Mouse (Mus musculus) heart, embryonic 16.5 days (tissue): Measurements from ENCODE around the gene Lrrc8d. TPM values are rescaled to one million over a fixed set of nuclear protein-coding genes. Genes with fewer than 3 reads are reported as not detected.

Experiments
- ATAC-seq: fragments of 200-750 bp; cut with Nextera tagmentation; replicated peaks from 2 replicates; pipeline ENCODE4 v1.8.0; 2017; ENCODE audit warnings: moderate number of reproducible peaks; ENCODE audit not compliant: insufficient read depth, low FRiP score; ENCODE audit errors: extremely low read depth
- H3K27ac ChIP-seq: fragments of 300-500 bp; sonication (generic); 2 replicates; pipeline ENCODE4 v1.5.1; 2014; ENCODE audit warnings: mild to moderate bottlenecking, low read length, control low read depth, moderate library complexity
- H3K27me3 ChIP-seq: fragments of 300-500 bp; sonication (generic); 2 replicates; pipeline ENCODE4 v1.6.1; 2014; ENCODE audit warnings: low read length, mixed read lengths; ENCODE audit not compliant: control insufficient read depth, insufficient read depth
- H3K36me3 ChIP-seq: fragments of 300-500 bp; sonication (generic); 2 replicates; pipeline ENCODE4 v1.6.1; 2014; ENCODE audit not compliant: control insufficient read depth, insufficient read depth
- H3K4me1 ChIP-seq: fragments of 300-500 bp; sonication (generic); 2 replicates; pipeline ENCODE4 v1.6.1; 2014; ENCODE audit warnings: low read length, mixed read lengths; ENCODE audit not compliant: control insufficient read depth, insufficient read depth
- H3K4me2 ChIP-seq: fragments of 300-500 bp; sonication (generic); 2 replicates; pipeline ENCODE4 v1.6.1; 2014; ENCODE audit warnings: low read depth, mild to moderate bottlenecking, control low read depth, low read length
- H3K4me3 ChIP-seq: fragments of 300-500 bp; sonication (generic); 2 replicates; pipeline ENCODE4 v1.5.1; 2014; ENCODE audit warnings: mild to moderate bottlenecking, control low read depth, low read length
- H3K9ac ChIP-seq: fragments of 300-500 bp; sonication (generic); 2 replicates; pipeline ENCODE4 v1.6.1; 2014; ENCODE audit warnings: low read length, control low read depth
- H3K9me3 ChIP-seq: fragments of 300-500 bp; sonication (generic); replicated peaks from 2 replicates; pipeline ENCODE4 v1.6.1; 2016; ENCODE audit warnings: low read length; ENCODE audit not compliant: control insufficient read depth
- WGBS: fragments of 180-500 bp; shearing (Covaris S2); extraction: QIAGEN DNeasy Blood & Tissue Kit; methylation state at CpG from one replicate; pipeline ENCODE4 v1.1.7; 2014; 5-methylcytosine and 5-hydroxymethylcytosine counted together
- polyA plus RNA-seq: library from polyadenylated mRNA; unstranded; fragments of >200 nt; fragmentation: Nextera tagmentation; extraction: Ambion mirVana; gene quantifications from 2 replicates; pipeline ENCODE4 v1.2.1, GENCODE M21; 2015

The Lrrc8d gene
- polyA plus RNA-seq, 1 experiment from 2014 or later = 8.3 TPM

GRCm38 (mm10) chr5:105824282-105824681 lies 124.5 kb downstream of the Lrrc8d start:
- no peak for ATAC-seq
- H3K4me2 ChIP-seq = no peak overlapping the region
- H3K9me3 ChIP-seq = no peaks in the 10 kb centered on the region

GRCm38 (mm10) chr5:105824827-105825226 lies 125.1 kb downstream of the Lrrc8d start:
- H3K27ac ChIP-seq = no peak overlapping the region
- H3K4me3 ChIP-seq = no peak overlapping the region
- H3K27me3 ChIP-seq = no peaks in the 10 kb centered on the region
- H3K4me1 ChIP-seq = peaks cover 27% of the 10 kb centered on the region
- no peaks in the 10 kb centered on the region for H3K36me3 ChIP-seq
- H3K9ac ChIP-seq = no peak overlapping the region
- H3K9me3 ChIP-seq = no peaks in the 10 kb centered on the region
- peak; percentile 76 for ATAC-seq
- H3K4me2 ChIP-seq = no peak overlapping the region
- 34% methylated on average over 4 of the region's 4 CpGs for WGBS

More at GRCm38 (mm10) chr5:105824282-105824681, 124.5 kb downstream of the Lrrc8d start:
- peaks cover 24% of the 10 kb centered on the region for H3K4me1 ChIP-seq
- H3K27me3 ChIP-seq = no peaks in the 10 kb centered on the region
- WGBS = 58% methylated on average over 7 of the region's 7 CpGs
- H3K27ac ChIP-seq = no peak overlapping the region
- no peaks in the 10 kb centered on the region for H3K36me3 ChIP-seq
- H3K9ac ChIP-seq = no peak overlapping the region
- no peak overlapping the region for H3K4me3 ChIP-seq

- Histone ChIP-seq H3K36me3 (no peaks in the 10 kb centered on the region), H3K4me3 (no peak overlapping the region), H3K4me2 (no peak overlapping the region), H3K4me1 (peaks cover 27% of the 10 kb centered on the region), H3K27ac (no peak overlapping the region), H3K27me3 (no peaks in the 10 kb centered on the region), H3K9me3 (no peaks in the 10 kb centered on the region), H3K9ac (no peak overlapping the region)
- 80% methylated on average over 5 of the region's 5 CpGs for WGBS
- no peak for ATAC-seq
Observed at GRCm38 (mm10) chr5:105826916-105827510, 127.2 kb downstream of the Lrrc8d start.

- H3K4me2 ChIP-seq = no peak overlapping the region
- H3K27me3 ChIP-seq = no peaks in the 10 kb centered on the region
- H3K4me3 ChIP-seq = no peak overlapping the region
- no peak overlapping the region for H3K27ac ChIP-seq
- H3K4me1 ChIP-seq = peaks cover 27% of the 10 kb centered on the region
- WGBS = 93% methylated on average over 3 of the region's 3 CpGs
- no peaks in the 10 kb centered on the region for H3K9me3 ChIP-seq
- H3K36me3 ChIP-seq = no peaks in the 10 kb centered on the region
- no peak for ATAC-seq
- no peak overlapping the region for H3K9ac ChIP-seq
Observed at GRCm38 (mm10) chr5:105828050-105828449, 128.3 kb downstream of the Lrrc8d start.

GRCm38 (mm10) chr5:105829008-105829586 lies 129.3 kb downstream of the Lrrc8d start:
- Histone ChIP-seq H3K27me3 (no peaks in the 10 kb centered on the region), H3K36me3 (no peaks in the 10 kb centered on the region), H3K27ac (peak overlapping the region; percentile 27; the same call in 1 of the 2 replicates), H3K9ac (no peak overlapping the region), H3K4me1 (peaks cover 23% of the 10 kb centered on the region), H3K4me3 (no peak overlapping the region), H3K9me3 (no peaks in the 10 kb centered on the region), H3K4me2 (no peak overlapping the region)
- 29% methylated on average over 7 of the region's 7 CpGs for WGBS
- no peak for ATAC-seq

- Histone ChIP-seq H3K27ac (no peak overlapping the region), H3K4me1 (peaks cover 12% of the 10 kb centered on the region), H3K4me3 (no peak overlapping the region), H3K9ac (no peak overlapping the region), H3K36me3 (no peaks in the 10 kb centered on the region), H3K4me2 (no peak overlapping the region), H3K9me3 (no peaks in the 10 kb centered on the region), H3K27me3 (no peaks in the 10 kb centered on the region)
- 68% methylated on average over 7 of the region's 7 CpGs for WGBS
- no peak for ATAC-seq
Observed at GRCm38 (mm10) chr5:105832140-105832539, 132.4 kb downstream of the Lrrc8d start.

- Histone ChIP-seq H3K4me3 (no peak overlapping the region), H3K4me1 (peaks cover 9% of the 10 kb centered on the region), H3K4me2 (no peak overlapping the region), H3K27ac (no peak overlapping the region), H3K36me3 (no peaks in the 10 kb centered on the region), H3K27me3 (no peaks in the 10 kb centered on the region), H3K9ac (no peak overlapping the region), H3K9me3 (no peaks in the 10 kb centered on the region)
- ATAC-seq = no peak
- WGBS = 67% methylated on average over 3 of the region's 3 CpGs
Observed at GRCm38 (mm10) chr5:105833923-105834322, 134.2 kb downstream of the Lrrc8d start.

GRCm38 (mm10) chr5:105836006-105836405 lies 136.2 kb downstream of the Lrrc8d start:
- Histone ChIP-seq H3K9ac (no peak overlapping the region), H3K4me1 (peaks cover 2% of the 10 kb centered on the region; the same call in 1 of the 2 replicates), H3K27me3 (no peaks in the 10 kb centered on the region), H3K36me3 (no peaks in the 10 kb centered on the region), H3K9me3 (no peaks in the 10 kb centered on the region), H3K27ac (no peak overlapping the region), H3K4me2 (no peak overlapping the region), H3K4me3 (no peak overlapping the region)
- ATAC-seq = no peak
- WGBS = 49% methylated on average over 9 of the region's 9 CpGs

- no peak overlapping the region for H3K27ac ChIP-seq
- H3K9ac ChIP-seq = no peak overlapping the region
- 62% methylated on average over 13 of the region's 13 CpGs for WGBS
- ATAC-seq = no peak
- H3K4me1 ChIP-seq = peaks cover 2% of the 10 kb centered on the region; the same call in 1 of the 2 replicates
- no peak overlapping the region for H3K4me3 ChIP-seq
- H3K27me3 ChIP-seq = no peaks in the 10 kb centered on the region
- no peaks in the 10 kb centered on the region for H3K9me3 ChIP-seq
- H3K36me3 ChIP-seq = no peaks in the 10 kb centered on the region
- H3K4me2 ChIP-seq = no peak overlapping the region
Observed at GRCm38 (mm10) chr5:105839740-105840310, 140.1 kb downstream of the Lrrc8d start.
